Mouse (Mus musculus) ovary, adult 2 months (tissue): Measurements from ENCODE around the gene Nfxl1. TPM values are rescaled to one million over a fixed set of nuclear protein-coding genes. Genes with fewer than 3 reads are reported as not detected.

ENCODE experiments used
- polyA plus RNA-seq: library from polyadenylated mRNA; depleted of rRNA; stranded (reverse); fragments of >200 nt; gene quantifications from 2 replicates; pipeline ENCODE4 v1.2.3, GENCODE M21; 2012; rRNA removed

The Nfxl1 gene
- 7.1 and 8.3 TPM in 2 replicates for polyA plus RNA-seq

DNA sequence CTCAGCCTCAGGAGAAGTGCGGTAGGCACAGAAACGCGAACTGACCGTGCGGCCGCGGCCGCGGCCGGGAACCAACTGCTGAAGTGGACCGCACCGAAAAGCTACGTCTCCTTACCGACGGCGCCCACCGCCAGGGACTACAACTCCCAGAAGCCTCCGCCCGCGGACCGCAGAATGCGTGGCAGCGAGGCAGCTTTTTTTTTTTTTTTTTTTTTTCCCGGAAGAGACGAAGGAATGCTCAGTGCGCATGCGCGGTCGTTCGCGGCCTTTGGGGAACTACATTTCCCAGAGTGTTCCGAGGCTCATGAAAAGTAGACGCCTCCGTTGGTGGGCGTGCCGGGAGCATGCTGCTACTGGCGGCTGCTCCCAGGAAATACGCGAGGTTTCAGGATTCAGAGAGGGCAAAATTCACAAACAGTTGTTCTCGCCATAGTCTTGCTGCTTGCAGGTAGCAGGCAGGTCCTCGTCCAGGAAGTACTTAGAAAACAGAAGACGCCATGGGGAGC, at the start of gene Nfxl1:
Gene Nfxl1, minus strand, starts transcription at position 141 of the 506 bp plus-strand sequence.

DNA sequence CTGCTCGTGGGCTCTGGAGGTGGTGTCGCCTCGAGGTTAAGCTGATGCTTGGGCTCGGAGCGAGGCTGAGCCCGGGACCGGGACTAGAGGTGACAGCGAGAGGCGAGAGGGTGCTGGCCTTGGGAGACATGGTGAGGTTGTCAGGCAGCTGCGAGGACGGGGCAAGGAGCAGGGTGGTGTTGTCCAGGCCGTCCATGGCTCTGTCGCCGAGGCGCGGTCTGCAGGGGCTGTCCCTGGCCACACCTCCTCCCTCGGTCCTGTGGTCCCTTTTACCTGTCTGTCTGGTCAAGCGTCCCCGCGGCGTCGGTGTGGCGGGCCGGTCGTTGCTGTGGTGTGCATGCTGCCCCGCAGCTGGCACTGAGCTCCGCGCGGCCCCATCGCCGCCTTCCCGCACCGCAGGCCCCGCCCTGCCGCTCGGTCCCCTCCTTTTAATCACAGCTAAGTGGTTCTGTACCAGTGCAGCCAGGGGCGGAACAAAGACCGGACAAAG, 27.8 kb upstream of the Nfxl1 start, which contains the start of gene Gm5868:
Gene Gm5868, minus strand, starts transcription at position 360 of the 490 bp plus-strand sequence.

DNA sequence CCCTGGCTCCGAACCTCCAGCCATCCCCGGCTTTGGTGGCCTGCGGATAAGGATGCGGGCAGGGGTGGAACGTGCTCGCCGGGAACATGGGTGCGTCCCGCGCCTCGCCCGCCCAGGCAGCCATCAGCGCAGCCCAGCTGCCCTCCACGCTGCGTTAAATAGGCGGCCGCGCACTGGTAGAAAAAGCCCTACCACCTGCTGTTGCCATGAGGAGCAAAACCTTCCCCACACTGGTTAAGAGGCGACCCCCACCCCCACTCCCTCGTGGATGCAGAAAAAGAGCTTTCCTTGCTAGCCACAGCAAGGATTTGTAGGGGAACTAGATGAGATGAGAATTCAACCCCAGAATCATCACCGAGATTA, 21.5 kb upstream of the Nfxl1 start, which contains the start of gene Zar1:
Gene Zar1, minus strand, starts transcription at position 285 of the 363 bp plus-strand sequence.

DNA sequence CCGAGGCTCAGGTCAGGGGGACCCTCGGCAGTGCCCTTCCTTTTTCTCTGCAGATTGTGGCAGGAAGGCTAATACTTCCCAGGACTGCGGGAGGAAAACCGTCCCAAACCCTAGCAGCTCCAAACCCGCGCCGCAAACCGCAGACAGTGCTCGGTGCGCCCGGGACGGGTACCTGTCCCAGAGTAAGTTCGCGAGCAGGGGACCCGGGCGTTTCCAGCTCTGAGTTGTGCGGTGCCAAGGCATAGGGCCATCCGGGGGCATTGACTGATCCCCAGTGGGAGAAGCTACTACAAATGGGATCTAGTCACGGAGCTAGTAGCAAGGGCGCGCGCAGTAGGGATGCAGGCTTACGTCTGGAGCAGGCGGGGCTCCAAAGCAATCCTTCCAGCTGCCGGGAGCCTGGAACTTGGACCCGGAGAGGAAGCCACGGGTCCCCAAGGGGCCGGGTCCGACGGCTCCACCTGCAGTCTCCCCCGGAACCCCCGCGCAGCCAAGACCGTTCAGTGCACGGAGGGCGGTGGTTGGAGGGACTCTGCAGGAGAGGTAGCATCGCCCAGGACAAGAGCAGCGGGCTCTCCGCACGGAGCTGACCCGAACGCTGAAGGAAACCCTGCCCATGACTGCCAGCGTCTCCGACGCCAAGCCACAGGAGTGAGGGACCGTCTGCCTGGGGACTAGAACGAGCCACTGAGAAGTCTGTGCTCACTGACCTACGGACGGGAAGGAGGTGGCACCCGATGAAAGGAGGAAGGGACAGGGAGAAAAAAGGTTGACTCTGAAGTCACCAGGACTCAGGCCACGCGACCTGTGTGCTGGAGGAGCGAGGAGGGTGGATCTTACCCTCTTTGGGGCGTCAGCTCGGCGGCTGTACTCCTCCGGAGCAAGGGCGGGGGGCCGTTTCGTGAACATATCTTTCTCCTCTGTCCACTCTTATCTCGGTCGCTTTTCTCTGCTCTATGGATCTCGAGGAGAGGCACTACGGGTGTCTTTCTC, 55.7 kb downstream of the Nfxl1 start, which contains the start of gene Corin:
Gene Corin, minus strand, starts transcription at position 943 of the 993 bp plus-strand sequence.

Other genes with a start within 250 kb of the Nfxl1 start
- gene Corin, start 55.2 kb downstream of the Nfxl1 start, polyA plus RNA-seq, result 0.35 and 0.38 TPM in 2 replicates
- 69.3 and 113 TPM in 2 replicates for gene Zar1, start 21.6 kb upstream of the Nfxl1 start, polyA plus RNA-seq
- gene Gm5868, start 27.9 kb upstream of the Nfxl1 start, polyA plus RNA-seq, result 1.6 and 2.7 TPM in 2 replicates
- gene Cnga1, start 84.6 kb upstream of the Nfxl1 start, polyA plus RNA-seq, result not detected in 2 replicates
- gene Nipal1, start 88.1 kb upstream of the Nfxl1 start, polyA plus RNA-seq, result 1.8 and 2.7 TPM in 2 replicates
- gene Txk, start 193.1 kb upstream of the Nfxl1 start, polyA plus RNA-seq, result 0.24 and 0.55 TPM in 2 replicates